Mouse (Mus musculus): ENCODE data around the gene Nin. TPM values are rescaled to one million over a fixed set of nuclear protein-coding genes. Genes with fewer than 3 reads are reported as not detected.

Nin gene
- polyA plus RNA-seq, 1 experiment: 0.36 TPM

- H3K27me3 ChIP-seq (ENCODE audit: control insufficient read depth, insufficient read depth, low read length): no peaks in the 10 kb centered on the region
- no peak overlapping the region for H3K27ac ChIP-seq (ENCODE audit: control insufficient read depth, insufficient read depth, low read depth, low read length)
- no peaks in the 10 kb centered on the region for H3K4me1 ChIP-seq (ENCODE audit: control insufficient read depth, insufficient read depth, low read length)
- H3K36me3 ChIP-seq (ENCODE audit: control insufficient read depth, insufficient read depth, low read length): no peaks in the 10 kb centered on the region
- TF ChIP-seq POLR2A (IDR thresholded peaks at IDR 0.05; ENCODE audit: control insufficient read depth, low read depth, low read length) (no peak), CTCF (IDR thresholded peaks at IDR 0.05; ENCODE audit: control insufficient read depth, insufficient read depth, insufficient replicate concordance, low read depth, low read length) (no peak)
- H3K4me3 ChIP-seq (ENCODE audit: control insufficient read depth, low read depth, low read length): no peak overlapping the region
Measured at GRCm38 (mm10) chr12:69995382-69995781, 118.1 kb downstream of the Nin start.

- Histone ChIP-seq H3K27ac (ENCODE audit: control insufficient read depth, insufficient read depth, low read depth, low read length) (peak within 1 kb of the TSS; percentile 97), H3K27me3 (ENCODE audit: control insufficient read depth, insufficient read depth, low read length) (no peaks in the 10 kb centered on the region), H3K4me3 (ENCODE audit: control insufficient read depth, low read depth, low read length) (peak within 1 kb of the TSS; percentile 95), H3K4me1 (ENCODE audit: control insufficient read depth, insufficient read depth, low read length) (no peaks in the 10 kb centered on the region; the same call in 1 of the 2 replicates), H3K36me3 (ENCODE audit: control insufficient read depth, insufficient read depth, low read length) (peaks cover 3% of the 10 kb centered on the region)
- TF ChIP-seq POLR2A (IDR thresholded peaks at IDR 0.05; ENCODE audit: control insufficient read depth, low read depth, low read length): peak; percentile 91
- TF ChIP-seq CTCF (IDR thresholded peaks at IDR 0.05; ENCODE audit: control insufficient read depth, insufficient read depth, insufficient replicate concordance, low read depth, low read length): no peak
Measured at GRCm38 (mm10) chr12:69986786-69987497, 126.6 kb downstream of the Nin start, which contains the start of gene Sav1. TSS of gene Sav1 (minus strand) at chr12:69987002.

GRCm38 (mm10) chr12:69986241-69986762 lies 127.2 kb downstream of the Nin start:
- Histone ChIP-seq H3K36me3 (ENCODE audit: control insufficient read depth, insufficient read depth, low read length) (peaks cover 3% of the 10 kb centered on the region), H3K4me3 (ENCODE audit: control insufficient read depth, low read depth, low read length) (peak overlapping the region; percentile 95), H3K4me1 (ENCODE audit: control insufficient read depth, insufficient read depth, low read length) (no peaks in the 10 kb centered on the region; the same call in 1 of the 2 replicates), H3K27ac (ENCODE audit: control insufficient read depth, insufficient read depth, low read depth, low read length) (peak overlapping the region; percentile 97), H3K27me3 (ENCODE audit: control insufficient read depth, insufficient read depth, low read length) (no peaks in the 10 kb centered on the region)
- TF ChIP-seq CTCF (IDR thresholded peaks at IDR 0.05; ENCODE audit: control insufficient read depth, insufficient read depth, insufficient replicate concordance, low read depth, low read length): no peak

GRCm38 (mm10) chr12:69985546-69985945 lies 128.0 kb downstream of the Nin start:
- Histone ChIP-seq H3K27ac (ENCODE audit: control insufficient read depth, insufficient read depth, low read depth, low read length) (no peak overlapping the region), H3K36me3 (ENCODE audit: control insufficient read depth, insufficient read depth, low read length) (peaks cover 3% of the 10 kb centered on the region), H3K4me1 (ENCODE audit: control insufficient read depth, insufficient read depth, low read length) (no peaks in the 10 kb centered on the region; the same call in 1 of the 2 replicates), H3K4me3 (ENCODE audit: control insufficient read depth, low read depth, low read length) (peak overlapping the region; percentile 56; the same call in 1 of the 2 replicates), H3K27me3 (ENCODE audit: control insufficient read depth, insufficient read depth, low read length) (no peaks in the 10 kb centered on the region)
- TF ChIP-seq POLR2A (IDR thresholded peaks at IDR 0.05; ENCODE audit: control insufficient read depth, low read depth, low read length) (no peak), CTCF (IDR thresholded peaks at IDR 0.05; ENCODE audit: control insufficient read depth, insufficient read depth, insufficient replicate concordance, low read depth, low read length) (no peak)

- Histone ChIP-seq H3K27me3 (ENCODE audit: control insufficient read depth, insufficient read depth, low read length) (no peaks in the 10 kb centered on the region), H3K27ac (ENCODE audit: control insufficient read depth, insufficient read depth, low read depth, low read length) (peak overlapping the region; percentile 39; the same call in 1 of the 2 replicates), H3K4me1 (ENCODE audit: control insufficient read depth, insufficient read depth, low read length) (no peaks in the 10 kb centered on the region; the same call in none of the 2 replicates), H3K4me3 (ENCODE audit: control insufficient read depth, low read depth, low read length) (peak overlapping the region; percentile 65), H3K36me3 (ENCODE audit: control insufficient read depth, insufficient read depth, low read length) (peaks cover 5% of the 10 kb centered on the region)
- no peak for TF ChIP-seq CTCF (IDR thresholded peaks at IDR 0.05; ENCODE audit: control insufficient read depth, insufficient read depth, insufficient replicate concordance, low read depth, low read length)
Measured at GRCm38 (mm10) chr12:69982874-69983273, 130.6 kb downstream of the Nin start.

- H3K4me3 ChIP-seq (ENCODE audit: control insufficient read depth, low read depth, low read length): no peak overlapping the region
- H3K27me3 ChIP-seq (ENCODE audit: control insufficient read depth, insufficient read depth, low read length): no peaks in the 10 kb centered on the region
- TF ChIP-seq CTCF (IDR thresholded peaks at IDR 0.05; ENCODE audit: control insufficient read depth, insufficient read depth, insufficient replicate concordance, low read depth, low read length) (no peak), POLR2A (IDR thresholded peaks at IDR 0.05; ENCODE audit: control insufficient read depth, low read depth, low read length) (no peak)
- H3K4me1 ChIP-seq (ENCODE audit: control insufficient read depth, insufficient read depth, low read length): no peaks in the 10 kb centered on the region; the same call in none of the 2 replicates
- no peak overlapping the region for H3K27ac ChIP-seq (ENCODE audit: control insufficient read depth, insufficient read depth, low read depth, low read length)
- H3K36me3 ChIP-seq (ENCODE audit: control insufficient read depth, insufficient read depth, low read length): peaks cover 3% of the 10 kb centered on the region
Measured at GRCm38 (mm10) chr12:69977376-69977998, 136.0 kb downstream of the Nin start.

- Histone ChIP-seq H3K4me3 (ENCODE audit: control insufficient read depth, low read depth, low read length) (no peak overlapping the region), H3K36me3 (ENCODE audit: control insufficient read depth, insufficient read depth, low read length) (peaks cover 2% of the 10 kb centered on the region)
Measured at GRCm38 (mm10) chr12:69976688-69977087, 136.8 kb downstream of the Nin start.

More at GRCm38 (mm10) chr12:69976688-69977087, 136.8 kb downstream of the Nin start:
- TF ChIP-seq CTCF (IDR thresholded peaks at IDR 0.05; ENCODE audit: control insufficient read depth, insufficient read depth, insufficient replicate concordance, low read depth, low read length) (no peak), POLR2A (IDR thresholded peaks at IDR 0.05; ENCODE audit: control insufficient read depth, low read depth, low read length) (no peak)
- no peaks in the 10 kb centered on the region for H3K27me3 ChIP-seq (ENCODE audit: control insufficient read depth, insufficient read depth, low read length)
- H3K27ac ChIP-seq (ENCODE audit: control insufficient read depth, insufficient read depth, low read depth, low read length): no peak overlapping the region
- H3K4me1 ChIP-seq (ENCODE audit: control insufficient read depth, insufficient read depth, low read length): no peaks in the 10 kb centered on the region; the same call in none of the 2 replicates
